ENCODE assay signal across 12 mouse cellular contexts in the genomic region with DNA sequence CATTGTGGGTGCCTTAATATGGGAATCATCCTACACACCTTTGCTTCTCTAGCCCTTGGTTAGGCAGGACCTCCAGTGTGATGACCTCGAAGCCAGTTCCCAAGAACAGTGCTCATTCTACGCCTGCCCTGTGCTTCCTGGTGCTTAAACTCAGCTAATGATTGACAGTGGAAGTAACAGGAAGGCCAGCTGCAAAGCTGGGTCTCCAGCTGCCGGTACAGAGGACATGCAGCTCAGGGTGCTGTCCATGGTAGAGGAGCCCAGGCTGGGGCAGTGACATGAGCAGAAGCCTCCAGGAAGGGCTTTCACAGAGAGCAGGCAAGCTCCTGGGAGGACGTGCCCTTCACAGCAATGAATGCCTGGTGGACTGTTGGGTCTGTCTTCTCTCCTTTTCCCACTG.
DNase-seq lines count a peak whose midpoint lies in the region; ATAC-seq lines count a peak whose summit lies in the region.
"Had no signal": no experiment of that assay in that cellular context is flagged by ENCODE, and none has a peak within 500 bp of the region (broad histone marks: within the 10 kb centered on the region; RNA-seq: fewer than 3 reads in every experiment).

No protein-coding gene starts in this region.

- no peak for ATAC-seq in forebrain, embryonic 15.5 days (replicated peaks)

- H3K9ac ChIP-seq in forebrain, embryonic 15.5 days (replicated peaks), result no peak overlapping the region
- H3K9ac ChIP-seq: lung, embryonic 15.5 days; neural tube, embryonic 12.5 days had no signal

- DNase-seq in forebrain, embryonic 10.5 days (ENCODE audit: extremely low spot score, low spot score), result peak; percentile 46
- peak; percentile 9 for DNase-seq in ovary, postnatal 14 days (ENCODE audit: low spot score)
- DNase-seq in ovary, postnatal 36 days (ENCODE audit: low spot score), result no peak
- peak; percentile 79 for DNase-seq in kidney, postnatal 10 days
- DNase-seq in yolk sac, embryonic 10.5 days (ENCODE audit: low spot score), result peak; percentile 69
- no peak for DNase-seq in frontal cortex, adult 2 months (ENCODE audit: extremely low spot score in 1 of 2, low spot score in 1 of 2)
- DNase-seq in gastrocnemius, postnatal 10 days, result no peak
- DNase-seq: cerebellum, postnatal 10 days; layer of hippocampus, adult 9-11 months had no signal

- 38% methylated on average over 4 of the region's 4 CpGs for WGBS in forebrain, embryonic 10.5 days
- 39% methylated on average over 4 of the region's 4 CpGs for WGBS in forebrain, embryonic 15.5 days

- H3K9me3 ChIP-seq in forebrain, embryonic 10.5 days, result peaks cover 4% of the 10 kb centered on the region; the same call in 1 of the 2 replicates
- H3K9me3 ChIP-seq in forebrain, embryonic 15.5 days, result no peaks in the 10 kb centered on the region
- H3K9me3 ChIP-seq: lung, embryonic 15.5 days; neural tube, embryonic 12.5 days had no signal

- H3K4me3 ChIP-seq in forebrain, embryonic 10.5 days, result no peak overlapping the region
- H3K4me3 ChIP-seq in forebrain, embryonic 15.5 days, result no peak overlapping the region
- H3K4me3 ChIP-seq: lung, embryonic 15.5 days; neural tube, embryonic 12.5 days had no signal

- H3K27me3 ChIP-seq in forebrain, embryonic 10.5 days (ENCODE audit: poor library complexity, severe bottlenecking), result peaks cover 50% of the 10 kb centered on the region
- no peaks in the 10 kb centered on the region for H3K27me3 ChIP-seq in forebrain, embryonic 15.5 days
- H3K27me3 ChIP-seq: lung, embryonic 15.5 days had no signal

- H3K36me3 ChIP-seq in forebrain, embryonic 10.5 days (replicated peaks), result no peaks in the 10 kb centered on the region
- H3K36me3 ChIP-seq in forebrain, embryonic 15.5 days, result no peaks in the 10 kb centered on the region
- H3K36me3 ChIP-seq: lung, embryonic 15.5 days; neural tube, embryonic 12.5 days had no signal

- H3K4me1 ChIP-seq in forebrain, embryonic 10.5 days, result no peaks in the 10 kb centered on the region
- 0 out of 2 replicates have a peak, but pooled peaks cover 4% of the 10 kb centered on the region for H3K4me1 ChIP-seq in forebrain, embryonic 15.5 days
- H3K4me1 ChIP-seq: lung, embryonic 15.5 days; neural tube, embryonic 12.5 days had no signal

- H3K27ac ChIP-seq in forebrain, embryonic 10.5 days, result no peak overlapping the region
- no peak overlapping the region for H3K27ac ChIP-seq in forebrain, embryonic 15.5 days (replicated peaks)
- H3K27ac ChIP-seq: lung, embryonic 15.5 days; neural tube, embryonic 12.5 days had no signal

- no peak overlapping the region for H3K4me2 ChIP-seq in forebrain, embryonic 15.5 days (replicated peaks)
- H3K4me2 ChIP-seq: lung, embryonic 15.5 days; neural tube, embryonic 12.5 days had no signal

Comparison
In these comparisons a context has a peak if more than half of its experiments do, and no peak if none do; other contexts are left out.
1. DNase-seq: peak in forebrain, embryonic 10.5 days (single experiment), ovary, postnatal 14 days (single experiment), kidney, postnatal 10 days (single experiment) and yolk sac, embryonic 10.5 days (single experiment); none in ovary, postnatal 36 days (single experiment), frontal cortex, adult 2 months (0 of 2) and gastrocnemius, postnatal 10 days (single experiment).